Mouse (Mus musculus) adipocyte (in vitro differentiated cells): ENCODE measurements around the gene Adamts12.

Source experiments
- DNase-seq: peaks from one replicate; pipeline ENCODE4 v3.0.0-alpha.2; 2016; ENCODE audit warnings: low spot score

Adamts12 gene

DNA sequence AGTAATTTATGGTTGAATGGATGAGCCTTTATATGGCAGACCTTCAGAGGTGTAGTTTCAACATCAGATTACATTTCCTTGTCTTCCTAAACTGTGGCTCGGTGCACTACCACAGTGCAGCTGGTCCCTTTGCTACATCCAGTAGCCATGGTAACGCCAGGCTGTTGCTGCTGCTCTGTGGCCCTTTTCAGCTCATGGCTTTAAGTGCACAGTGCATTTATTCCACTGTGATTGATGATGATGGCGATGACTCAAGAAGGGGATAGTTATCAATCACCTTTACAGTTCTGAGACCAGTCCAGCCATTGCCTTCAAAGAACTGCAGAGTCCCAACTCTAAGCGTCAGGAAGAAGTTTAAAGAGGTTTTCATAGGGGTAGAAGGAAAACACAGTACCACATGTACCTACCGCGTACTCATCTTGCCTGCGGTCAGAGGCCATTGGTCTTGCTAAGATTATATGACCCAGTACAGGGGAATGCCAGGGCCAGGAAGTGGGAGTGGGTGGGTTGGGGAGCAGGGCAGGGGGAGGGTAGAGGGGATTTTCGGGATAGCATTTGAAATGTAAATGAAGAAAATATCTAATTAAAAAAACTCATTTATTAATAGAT lies 18.5 kb downstream of the Adamts12 start:
- DNase-seq: no peak

DNA sequence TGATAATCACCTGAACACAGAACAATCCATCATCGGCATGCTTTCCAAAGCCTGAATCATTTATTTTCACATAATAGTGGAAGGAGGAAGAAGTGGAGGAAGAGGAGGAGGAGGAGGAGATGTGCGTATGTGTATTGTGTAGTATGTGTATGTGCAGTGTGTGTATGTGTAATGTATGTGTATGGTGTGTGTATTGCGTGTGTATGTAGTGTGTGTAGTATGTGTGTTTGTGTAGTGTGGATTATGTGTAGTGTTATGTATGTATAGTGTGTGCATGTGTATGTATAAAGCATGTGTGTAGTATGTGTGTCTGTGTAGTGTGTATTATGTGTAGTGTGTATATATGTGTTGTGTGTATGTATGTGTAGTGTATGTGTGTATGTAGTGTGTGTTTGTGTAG lies 19.1 kb downstream of the Adamts12 start:
- no peak for DNase-seq

GRCm38 (mm10) chr15:11084241-11084992 lies 19.8 kb downstream of the Adamts12 start:
- peak; percentile 41 for DNase-seq

GRCm38 (mm10) chr15:11084993-11085365 lies 20.4 kb downstream of the Adamts12 start:
- DNase-seq: no peak

DNA sequence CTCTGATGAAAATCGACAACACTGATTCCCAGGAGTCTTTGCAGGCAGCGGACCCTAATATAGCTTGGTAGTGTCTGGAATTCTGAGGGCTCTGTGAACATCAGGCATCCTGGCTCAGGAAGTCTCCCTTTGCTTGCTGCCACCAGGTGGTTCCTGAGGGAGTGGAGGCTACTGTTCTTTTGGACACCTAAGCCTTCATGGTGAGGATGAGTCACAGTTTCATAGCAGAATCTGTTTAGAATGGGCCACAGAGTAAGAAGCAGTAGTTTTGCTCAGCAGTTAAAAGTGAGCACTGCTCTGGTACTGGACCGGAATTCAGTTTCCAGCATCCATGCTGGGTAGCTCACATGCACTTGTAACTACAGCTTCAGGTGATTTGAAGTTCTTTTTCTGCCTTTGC lies 24.9 kb downstream of the Adamts12 start:
- DNase-seq: no peak

- DNase-seq: peak; percentile 80
These were observed 31.0 kb downstream of the Adamts12 start for GRCm38 (mm10) chr15:11095566-11095965.

- peak; percentile 35 for DNase-seq
These were observed 33.5 kb downstream of the Adamts12 start for GRCm38 (mm10) chr15:11097967-11098702.

GRCm38 (mm10) chr15:11098940-11099339 lies 34.4 kb downstream of the Adamts12 start:
- no peak for DNase-seq

DNA sequence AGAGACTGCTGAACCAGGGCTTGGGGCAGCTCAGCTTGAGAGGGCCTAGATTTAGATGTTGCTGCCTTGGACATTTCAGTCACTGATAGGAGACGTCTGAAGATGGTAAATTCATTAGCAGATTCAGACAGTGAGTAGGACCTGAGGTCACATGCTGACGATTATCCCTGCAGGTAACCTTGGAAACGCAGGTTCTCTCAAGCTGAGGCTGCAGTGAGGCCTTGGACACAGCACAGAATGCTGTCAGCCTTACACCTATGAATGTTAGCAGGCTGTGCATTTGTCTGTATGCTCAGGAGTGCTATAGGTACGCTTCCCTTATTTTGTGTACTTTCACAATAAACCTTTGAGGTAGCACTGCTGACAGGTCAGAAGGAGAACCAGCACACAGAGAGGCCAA lies 36.3 kb downstream of the Adamts12 start:
- no peak for DNase-seq

DNA sequence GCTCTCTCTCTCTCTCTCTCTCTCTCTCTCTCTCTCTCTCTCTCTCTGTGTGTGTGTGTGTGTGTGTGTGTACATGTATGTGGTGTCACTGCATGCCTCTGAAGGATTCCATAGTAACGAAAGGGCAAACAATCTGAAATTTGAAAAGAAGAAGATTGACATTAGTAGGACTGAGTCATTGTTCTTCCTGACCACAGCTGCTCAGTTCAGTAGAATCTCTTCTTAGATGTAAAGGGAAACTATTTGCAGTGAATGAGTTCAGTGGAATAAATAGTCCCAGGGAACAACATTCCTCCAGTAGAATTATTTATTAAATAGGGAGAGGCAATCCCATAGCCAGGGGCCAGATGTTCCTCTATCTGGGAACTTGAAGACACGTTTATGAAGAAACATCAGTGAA lies 40.5 kb downstream of the Adamts12 start:
- DNase-seq: no peak

DNA sequence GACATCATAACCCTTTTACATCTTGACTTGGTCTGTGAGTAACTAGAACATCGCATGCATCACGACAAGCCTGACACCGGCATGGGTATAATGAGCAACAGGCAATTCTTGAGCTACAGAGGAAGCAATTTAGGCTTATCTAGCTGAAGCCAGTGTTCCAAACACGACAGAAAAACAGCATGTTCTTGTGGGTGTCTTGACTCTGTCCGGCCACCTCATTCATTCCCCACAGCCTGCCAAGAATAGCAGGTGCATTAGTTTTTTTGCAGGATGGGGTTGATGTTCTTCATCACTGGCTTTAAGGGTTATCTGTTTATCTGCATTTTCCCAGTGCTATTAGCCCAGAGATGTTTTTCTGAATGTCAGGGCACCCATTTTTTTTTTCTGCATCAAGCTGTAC lies 42.8 kb downstream of the Adamts12 start:
- DNase-seq: no peak

DNA sequence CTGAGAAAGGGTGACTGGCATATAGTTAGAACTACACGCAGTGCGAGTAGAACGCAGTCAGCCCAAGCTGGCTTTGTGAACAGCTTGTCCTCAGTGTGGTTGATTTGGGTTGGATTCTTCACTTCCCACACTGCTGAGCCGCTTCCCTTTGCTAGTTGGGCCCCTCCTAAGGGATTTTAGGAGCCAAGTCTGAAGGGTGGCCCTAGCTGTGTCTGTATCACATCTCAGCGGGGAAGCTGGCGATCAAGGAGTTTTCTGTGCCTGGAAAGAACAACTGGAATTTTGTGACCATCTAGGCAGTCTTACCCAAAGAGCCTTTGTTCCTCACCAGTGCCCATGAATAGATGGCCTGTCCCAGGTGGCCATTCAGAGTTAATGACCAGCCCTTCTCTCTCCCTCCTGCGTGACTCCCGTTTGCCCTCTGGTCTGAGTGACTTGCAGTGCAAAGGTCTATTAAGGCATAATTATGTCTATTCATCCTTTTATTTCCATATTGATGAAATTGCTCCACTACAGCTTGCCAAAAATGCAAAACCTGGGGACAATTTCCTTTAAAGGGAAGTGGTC lies 50.1 kb downstream of the Adamts12 start:
- no peak for DNase-seq

DNA sequence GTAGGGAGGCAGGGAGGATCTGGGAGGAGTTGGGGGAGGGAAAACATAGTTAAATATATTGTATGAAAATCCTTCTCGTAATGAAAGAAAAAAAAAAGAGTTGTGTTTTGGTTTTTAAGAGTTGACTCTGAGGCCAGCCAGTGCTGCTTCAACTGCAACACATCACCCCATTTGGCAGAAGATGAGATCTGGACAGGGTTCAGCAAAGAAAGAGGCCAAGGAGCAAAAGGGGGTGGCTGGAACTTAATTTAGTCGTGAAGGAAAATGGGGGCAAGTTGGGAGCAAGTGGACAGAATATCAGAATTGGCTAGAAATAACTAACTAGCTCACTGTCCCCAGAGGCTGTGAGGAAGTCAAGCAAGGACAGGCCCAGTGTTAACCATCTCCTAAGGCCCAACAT lies 51.7 kb downstream of the Adamts12 start:
- peak; percentile 97 for DNase-seq

DNA sequence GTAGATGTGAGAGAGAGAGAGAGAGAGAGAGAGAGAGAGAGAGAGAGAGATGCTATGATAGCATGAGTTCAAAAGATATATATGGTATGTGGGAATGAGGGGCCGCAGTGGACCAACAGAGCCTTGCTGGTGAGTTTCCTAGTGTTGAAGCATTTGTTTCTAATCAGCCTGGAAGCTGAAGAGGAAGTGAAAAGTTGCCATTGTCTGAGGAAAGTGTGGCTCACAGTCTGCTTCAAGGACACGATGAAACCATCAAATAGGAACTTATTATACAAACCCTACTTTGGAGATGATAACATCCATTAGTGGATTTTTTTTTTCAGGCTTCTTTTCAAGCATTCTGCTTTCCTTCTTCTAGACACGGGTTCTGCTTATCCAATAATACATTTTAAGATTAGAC lies 52.3 kb downstream of the Adamts12 start:
- no peak for DNase-seq

DNA sequence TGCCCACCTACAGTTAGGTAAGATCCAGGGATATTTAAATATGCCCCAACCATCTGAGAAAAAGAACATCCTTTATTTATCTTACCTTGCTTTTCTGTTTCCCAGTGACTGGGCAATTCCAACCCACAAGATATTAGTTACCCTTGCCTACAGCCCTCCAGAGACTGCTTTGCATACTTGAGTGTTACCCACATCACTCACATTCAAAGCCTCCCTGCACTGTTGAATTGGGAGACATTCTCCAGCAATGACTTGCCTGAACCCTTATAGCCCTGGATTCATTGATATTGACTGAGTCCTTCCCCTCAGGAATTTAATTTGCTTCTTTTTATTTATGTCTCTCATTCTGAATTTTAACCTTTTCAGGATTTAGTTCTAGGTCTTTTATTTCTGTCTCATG lies 53.8 kb downstream of the Adamts12 start:
- DNase-seq: no peak

DNA sequence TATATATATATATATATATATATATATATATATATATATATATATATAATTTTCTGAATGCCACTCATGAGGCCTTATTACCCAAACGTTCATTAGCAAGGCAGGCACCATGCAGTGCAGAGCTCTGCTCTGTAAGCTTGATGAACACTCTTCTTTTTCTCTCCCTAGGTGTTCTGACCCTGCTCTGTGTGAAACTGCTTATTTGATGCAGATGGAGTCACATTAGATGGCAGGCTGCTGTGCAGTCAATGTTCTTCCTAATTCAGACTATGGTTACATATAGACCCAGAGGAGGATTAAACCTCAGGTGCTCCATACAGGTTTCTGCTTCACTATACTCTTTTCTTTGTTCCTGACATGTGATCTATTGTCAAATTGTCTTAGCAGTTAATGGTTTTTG lies 57.1 kb downstream of the Adamts12 start:
- DNase-seq: no peak

GRCm38 (mm10) chr15:11125361-11125760 lies 60.8 kb downstream of the Adamts12 start:
- peak; percentile 44 for DNase-seq

DNA sequence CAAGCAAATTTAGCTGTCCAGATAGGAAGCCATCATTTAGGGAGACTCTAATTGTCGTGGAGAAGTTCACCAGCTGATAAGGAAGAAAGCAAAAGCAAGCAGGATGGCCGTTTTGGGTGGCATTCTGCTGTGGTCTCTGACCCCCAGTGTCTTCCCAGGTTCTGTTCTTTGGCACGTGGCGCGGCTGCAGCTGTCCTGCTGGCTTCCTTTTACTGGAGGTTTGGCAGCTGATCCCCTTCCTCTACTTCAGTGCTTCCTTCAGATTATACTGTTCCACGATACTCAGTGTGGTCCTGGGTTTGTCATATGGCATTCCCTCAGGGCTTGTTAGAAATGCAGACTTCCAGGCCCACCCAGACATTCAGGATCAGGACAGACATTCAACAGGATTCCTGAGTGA lies 63.9 kb downstream of the Adamts12 start:
- DNase-seq: no peak

GRCm38 (mm10) chr15:11132586-11133558 lies 68.3 kb downstream of the Adamts12 start:
- DNase-seq: no peak

GRCm38 (mm10) chr15:11145581-11145980 lies 81.0 kb downstream of the Adamts12 start:
- no peak for DNase-seq

DNA sequence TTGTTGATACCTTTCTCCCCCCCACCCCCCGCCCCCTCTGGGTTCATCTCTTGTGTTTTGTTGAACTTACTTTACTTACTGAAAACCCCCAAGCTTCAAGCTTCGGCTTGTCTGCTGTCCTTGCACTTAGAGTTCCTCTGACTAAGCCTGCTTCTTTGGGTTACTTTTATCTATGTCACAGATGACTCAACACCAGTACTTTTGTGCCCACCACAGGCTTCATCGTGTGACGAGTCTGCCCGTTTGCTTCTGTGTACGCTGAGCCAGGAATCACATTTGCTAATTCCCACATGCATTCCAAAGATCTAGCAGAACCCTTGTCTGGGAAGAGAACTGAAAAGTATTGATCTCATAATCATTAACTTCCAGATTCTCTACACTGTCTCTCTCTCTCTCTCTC lies 94.8 kb downstream of the Adamts12 start:
- no peak for DNase-seq

DNA sequence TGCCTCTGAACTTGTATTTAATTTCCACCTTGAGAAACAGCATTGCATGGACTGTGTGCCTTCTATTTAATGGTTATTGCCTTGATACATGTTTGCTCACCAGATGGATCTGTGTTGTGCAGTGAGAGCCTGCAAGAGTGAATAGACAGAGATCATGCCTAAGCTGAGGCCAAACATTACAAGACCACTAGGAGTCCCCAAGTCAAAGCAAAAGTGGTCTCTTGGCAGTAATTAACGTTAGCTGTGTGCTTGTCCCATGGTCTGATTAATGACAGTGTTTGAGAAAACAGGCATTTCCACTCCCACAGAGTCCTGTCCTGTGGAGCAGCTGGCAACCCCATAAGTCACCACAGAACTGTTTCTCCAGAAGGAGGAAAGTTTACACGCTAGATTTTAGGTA lies 96.2 kb downstream of the Adamts12 start:
- DNase-seq: no peak
